Mouse (Mus musculus) hindbrain, embryonic 12.5 days (tissue): ENCODE results near the gene Eml6. TPM values are rescaled to one million over a fixed set of nuclear protein-coding genes. Genes with fewer than 3 reads are reported as not detected.

Experiments used
- ATAC-seq: fragments of 200-750 bp; cut with Nextera tagmentation; 2 replicates; pipeline ENCODE4 v1.8.0; 2017; ENCODE audit warnings: moderate TSS enrichment; ENCODE audit not compliant: low FRiP score
- H3K27ac ChIP-seq: fragments of 300-500 bp; sonication (generic); 2 replicates; pipeline ENCODE4 v1.5.1; 2016; ENCODE audit warnings: mild to moderate bottlenecking
- H3K27me3 ChIP-seq: fragments of 300-500 bp; sonication (generic); 2 replicates; pipeline ENCODE4 v1.6.1; 2016; ENCODE audit warnings: mild to moderate bottlenecking
- H3K36me3 ChIP-seq: fragments of 300-500 bp; sonication (generic); 2 replicates; pipeline ENCODE4 v1.6.1; 2016; ENCODE audit warnings: mild to moderate bottlenecking
- H3K4me1 ChIP-seq: fragments of 300-500 bp; sonication (generic); 2 replicates; pipeline ENCODE4 v1.6.1; 2016
- H3K4me2 ChIP-seq: fragments of 300-500 bp; sonication (generic); replicated peaks from 2 replicates; pipeline ENCODE4 v1.6.1; 2016; ENCODE audit warnings: mild to moderate bottlenecking
- H3K4me3 ChIP-seq: fragments of 300-500 bp; sonication (generic); 2 replicates; pipeline ENCODE4 v1.5.1; 2016; ENCODE audit warnings: mild to moderate bottlenecking
- H3K9ac ChIP-seq: fragments of 300-500 bp; sonication (generic); 2 replicates; pipeline ENCODE4 v1.6.1; 2016; ENCODE audit warnings: mild to moderate bottlenecking, moderate library complexity
- H3K9me3 ChIP-seq: fragments of 300-500 bp; sonication (generic); replicated peaks from 2 replicates; pipeline ENCODE4 v1.6.1; 2016; ENCODE audit warnings: mild to moderate bottlenecking
- WGBS: fragments of 180-500 bp; shearing (Covaris S2); methylation state at CpG from one replicate; pipeline ENCODE4 v1.1.7; 2016; 5-methylcytosine and 5-hydroxymethylcytosine counted together
- polyA plus RNA-seq: library from polyadenylated mRNA; unstranded; fragments of >200 nt; fragmentation: Nextera tagmentation; extraction: Ambion mirVana; gene quantifications from 2 replicates; pipeline ENCODE4 v1.2.1, GENCODE M21; 2016

Eml6 gene
- polyA plus RNA-seq, 1 experiment from 2014 or later = 2.5 TPM

- H3K4me3 ChIP-seq = no peak overlapping the region
- no peak overlapping the region for H3K27ac ChIP-seq
- WGBS = 18% methylated on average over 2 of the region's 2 CpGs
- H3K9me3 ChIP-seq = no peaks in the 10 kb centered on the region
- no peak overlapping the region for H3K9ac ChIP-seq
- no peaks in the 10 kb centered on the region for H3K27me3 ChIP-seq
- no peak for ATAC-seq
- peaks cover 4% of the 10 kb centered on the region for H3K4me1 ChIP-seq
- no peak overlapping the region for H3K4me2 ChIP-seq
- no peaks in the 10 kb centered on the region for H3K36me3 ChIP-seq
Observed at GRCm38 (mm10) chr11:29779409-29780026, 246.3 kb downstream of the Eml6 start.

- no peak for ATAC-seq
- H3K9me3 ChIP-seq = no peaks in the 10 kb centered on the region
- H3K4me3 ChIP-seq = no peak overlapping the region
- H3K27ac ChIP-seq = no peak overlapping the region
- H3K27me3 ChIP-seq = no peaks in the 10 kb centered on the region
- H3K4me2 ChIP-seq = no peak overlapping the region
- no peak overlapping the region for H3K9ac ChIP-seq
- no peaks in the 10 kb centered on the region for H3K36me3 ChIP-seq
- WGBS = 61% methylated on average over 3 of the region's 3 CpGs
- peaks cover 6% of the 10 kb centered on the region for H3K4me1 ChIP-seq
Observed at GRCm38 (mm10) chr11:29778936-29779335, 246.9 kb downstream of the Eml6 start.

- Histone ChIP-seq H3K36me3 (no peaks in the 10 kb centered on the region), H3K27me3 (no peaks in the 10 kb centered on the region), H3K4me1 (peaks cover 6% of the 10 kb centered on the region), H3K9ac (no peak overlapping the region), H3K4me2 (no peak overlapping the region), H3K27ac (no peak overlapping the region), H3K9me3 (no peaks in the 10 kb centered on the region), H3K4me3 (no peak overlapping the region)
- ATAC-seq = no peak
Observed at GRCm38 (mm10) chr11:29777964-29778363, 247.9 kb downstream of the Eml6 start.

- H3K27ac ChIP-seq = no peak overlapping the region; the same call in 1 of the 2 replicates
- 70% methylated on average over 2 of the region's 2 CpGs for whole genome bisulfite sequencing
- no peak overlapping the region for H3K4me2 ChIP-seq
- H3K9ac ChIP-seq = no peak overlapping the region
- H3K9me3 ChIP-seq = no peaks in the 10 kb centered on the region
- H3K27me3 ChIP-seq = no peaks in the 10 kb centered on the region
- H3K4me3 ChIP-seq = no peak overlapping the region
- no peaks in the 10 kb centered on the region for H3K36me3 ChIP-seq
- H3K4me1 ChIP-seq = peaks cover 6% of the 10 kb centered on the region
- peak; percentile 33; the same call in 1 of the 2 replicates for ATAC-seq
Observed at GRCm38 (mm10) chr11:29774760-29775159, 251.1 kb downstream of the Eml6 start.

GRCm38 (mm10) chr11:29774296-29774695, 251.5 kb downstream of the Eml6 start:
- Histone ChIP-seq H3K4me1 (peaks cover 6% of the 10 kb centered on the region), H3K4me3 (no peak overlapping the region), H3K27me3 (no peaks in the 10 kb centered on the region), H3K36me3 (no peaks in the 10 kb centered on the region), H3K27ac (no peak overlapping the region; the same call in 1 of the 2 replicates), H3K9me3 (no peaks in the 10 kb centered on the region), H3K9ac (no peak overlapping the region), H3K4me2 (no peak overlapping the region)
- 48% methylated on average over 2 of the region's 2 CpGs for WGBS
- peak; percentile 83 for ATAC-seq

- Histone ChIP-seq H3K27ac (no peak overlapping the region), H3K27me3 (no peaks in the 10 kb centered on the region), H3K9me3 (no peaks in the 10 kb centered on the region), H3K4me3 (no peak overlapping the region), H3K4me2 (no peak overlapping the region), H3K36me3 (no peaks in the 10 kb centered on the region), H3K9ac (no peak overlapping the region), H3K4me1 (peaks cover 6% of the 10 kb centered on the region)
- WGBS = 82% methylated on average over 1 of the region's 1 CpGs
- ATAC-seq = no peak
Observed at GRCm38 (mm10) chr11:29772279-29772678, 253.6 kb downstream of the Eml6 start.

GRCm38 (mm10) chr11:29770666-29771400, 255.0 kb downstream of the Eml6 start:
- no peaks in the 10 kb centered on the region for H3K36me3 ChIP-seq
- H3K4me3 ChIP-seq = no peak overlapping the region
- ATAC-seq = no peak
- peaks cover 6% of the 10 kb centered on the region for H3K4me1 ChIP-seq
- no peaks in the 10 kb centered on the region for H3K9me3 ChIP-seq
- H3K27me3 ChIP-seq = no peaks in the 10 kb centered on the region
- WGBS = 67% methylated on average over 3 of the region's 3 CpGs
- H3K27ac ChIP-seq = no peak overlapping the region
- H3K4me2 ChIP-seq = no peak overlapping the region
- H3K9ac ChIP-seq = no peak overlapping the region

GRCm38 (mm10) chr11:29768523-29768922, 257.3 kb downstream of the Eml6 start:
- Histone ChIP-seq H3K4me3 (no peak overlapping the region), H3K27me3 (no peaks in the 10 kb centered on the region), H3K36me3 (no peaks in the 10 kb centered on the region), H3K4me2 (no peak overlapping the region), H3K9me3 (no peaks in the 10 kb centered on the region), H3K4me1 (no peaks in the 10 kb centered on the region), H3K9ac (no peak overlapping the region), H3K27ac (no peak overlapping the region)
- ATAC-seq = no peak

- Histone ChIP-seq H3K4me1 (no peaks in the 10 kb centered on the region), H3K4me2 (no peak overlapping the region), H3K27ac (no peak overlapping the region), H3K36me3 (no peaks in the 10 kb centered on the region), H3K27me3 (no peaks in the 10 kb centered on the region), H3K9me3 (no peaks in the 10 kb centered on the region), H3K9ac (no peak overlapping the region), H3K4me3 (no peak overlapping the region)
- ATAC-seq = no peak
- WGBS = 88% methylated on average over 11 of the region's 11 CpGs
Observed at GRCm38 (mm10) chr11:29766313-29766982, 259.4 kb downstream of the Eml6 start.

GRCm38 (mm10) chr11:29765063-29765462, 260.8 kb downstream of the Eml6 start:
- H3K4me1 ChIP-seq = no peaks in the 10 kb centered on the region
- H3K36me3 ChIP-seq = no peaks in the 10 kb centered on the region
- H3K27me3 ChIP-seq = no peaks in the 10 kb centered on the region
- WGBS = 45% methylated on average over 4 of the region's 4 CpGs
- H3K4me3 ChIP-seq = no peak overlapping the region
- no peaks in the 10 kb centered on the region for H3K9me3 ChIP-seq
- no peak for ATAC-seq
- H3K9ac ChIP-seq = no peak overlapping the region
- H3K4me2 ChIP-seq = no peak overlapping the region
- H3K27ac ChIP-seq = no peak overlapping the region

- no peak for ATAC-seq
- Histone ChIP-seq H3K4me2 (no peak overlapping the region), H3K36me3 (no peaks in the 10 kb centered on the region), H3K4me3 (no peak overlapping the region), H3K9ac (no peak overlapping the region), H3K27me3 (no peaks in the 10 kb centered on the region), H3K9me3 (no peaks in the 10 kb centered on the region), H3K4me1 (no peaks in the 10 kb centered on the region), H3K27ac (no peak overlapping the region)
- WGBS = 93% methylated on average over 1 of the region's 1 CpGs
Observed at GRCm38 (mm10) chr11:29762768-29763167, 263.1 kb downstream of the Eml6 start.

- Histone ChIP-seq H3K4me1 (no peaks in the 10 kb centered on the region), H3K4me2 (no peak overlapping the region), H3K36me3 (no peaks in the 10 kb centered on the region), H3K27ac (no peak overlapping the region), H3K4me3 (no peak overlapping the region), H3K9ac (no peak overlapping the region), H3K27me3 (no peaks in the 10 kb centered on the region), H3K9me3 (no peaks in the 10 kb centered on the region)
- ATAC-seq = no peak
- WGBS = 93% methylated on average over 9 of the region's 9 CpGs
Observed at GRCm38 (mm10) chr11:29761387-29761786, 264.4 kb downstream of the Eml6 start.
